Mouse (Mus musculus): ENCODE measurements at regions not wholly inside any gene's neighbourhood (a gene's known extent, or its start where the extent isn't known, plus 50 kb on each side); places are given as distances from the start of the nearest gene placed in this dataset.

DNA sequence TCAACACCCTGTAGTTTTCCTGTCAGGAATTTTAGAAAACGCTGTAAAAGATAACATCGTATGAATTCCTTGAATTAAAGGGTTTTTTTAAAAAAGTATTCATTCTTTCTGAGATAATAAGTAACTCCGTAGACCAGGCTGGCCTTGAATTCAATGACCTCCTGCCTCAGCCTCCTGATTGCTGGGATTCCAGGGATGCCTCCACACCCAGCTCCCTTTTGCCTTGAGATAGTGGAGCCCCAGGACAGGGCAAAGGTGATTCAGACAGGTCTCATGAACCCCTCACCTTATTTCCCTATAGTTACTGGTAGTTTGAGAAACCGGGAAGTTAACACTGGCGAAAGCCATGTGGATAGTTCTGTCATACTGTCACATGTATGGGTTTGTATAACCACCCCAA, 128.8 kb upstream of the Usp9x start:
- Histone ChIP-seq H3K4me1 (replicated peaks; ENCODE audit: low read depth, low read length) (peaks cover 11% of the 10 kb centered on the region), H3K4me3 (replicated peaks; ENCODE audit: low read length) (no peak overlapping the region), H3K36me3 (ENCODE audit: insufficient read depth, low read length) (no peaks in the 10 kb centered on the region), H3K9me3 (ENCODE audit: low read length) (no peaks in the 10 kb centered on the region), H3K27me3 (ENCODE audit: insufficient read depth, low read length) (no peaks in the 10 kb centered on the region)
- TF ChIP-seq NANOG (IDR thresholded peaks at IDR 0.05; ENCODE audit: borderline replicate concordance, low read length) (no peak), CTCF (conservative IDR thresholded peaks at IDR 0.05; ENCODE audit: low read length) (no peak), POU5F1 (IDR thresholded peaks at IDR 0.05; ENCODE audit: borderline replicate concordance, low read length) (no peak)

DNA sequence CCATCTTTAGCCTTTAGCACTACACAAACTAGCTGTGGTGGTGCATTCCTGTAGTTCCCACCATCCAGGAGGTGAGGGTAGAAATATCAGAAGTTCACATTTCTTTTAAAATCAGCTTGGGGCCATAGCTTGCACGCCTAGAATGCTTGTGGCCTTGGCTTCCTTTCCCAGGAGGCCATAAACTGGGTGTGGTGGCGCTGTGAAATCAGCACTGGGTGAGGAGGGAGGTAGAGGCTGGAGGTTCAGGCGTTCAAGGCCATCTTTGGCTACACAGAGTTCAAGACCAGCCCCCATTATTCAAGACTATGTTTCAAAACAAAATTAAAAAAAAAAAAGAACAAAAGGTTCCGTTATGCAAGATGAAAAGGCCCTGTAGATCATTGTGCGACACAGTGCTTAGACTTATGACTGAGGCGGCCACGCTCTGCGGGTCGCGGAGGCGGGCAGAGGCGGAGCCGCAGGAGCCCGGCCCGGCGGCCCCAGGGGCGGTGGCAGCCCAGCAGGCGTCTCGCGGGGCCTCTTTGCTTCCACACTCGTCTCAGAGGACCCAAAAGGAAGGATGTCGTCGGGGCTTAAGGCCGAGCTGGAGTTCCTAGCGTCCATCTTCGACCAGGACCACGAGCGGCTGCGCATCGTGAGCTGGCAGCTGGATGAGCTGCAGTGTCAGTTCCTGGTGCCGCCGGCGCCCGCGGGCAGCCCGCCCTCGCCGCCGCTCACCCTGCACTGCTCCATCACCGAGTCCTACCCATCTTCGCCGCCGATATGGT, 134.7 kb upstream of the Usp9x start:
- Histone ChIP-seq H3K4me3 (replicated peaks; ENCODE audit: low read length) (peak overlapping the region; percentile 71), H3K9me3 (ENCODE audit: low read length) (no peaks in the 10 kb centered on the region), H3K4me1 (replicated peaks; ENCODE audit: low read depth, low read length) (peaks cover 11% of the 10 kb centered on the region), H3K36me3 (ENCODE audit: insufficient read depth, low read length) (no peaks in the 10 kb centered on the region), H3K27me3 (ENCODE audit: insufficient read depth, low read length) (no peaks in the 10 kb centered on the region)
- TF ChIP-seq POU5F1 (IDR thresholded peaks at IDR 0.05; ENCODE audit: borderline replicate concordance, low read length) (no peak), NANOG (IDR thresholded peaks at IDR 0.05; ENCODE audit: borderline replicate concordance, low read length) (no peak), CTCF (conservative IDR thresholded peaks at IDR 0.05; ENCODE audit: low read length) (no peak)

DNA sequence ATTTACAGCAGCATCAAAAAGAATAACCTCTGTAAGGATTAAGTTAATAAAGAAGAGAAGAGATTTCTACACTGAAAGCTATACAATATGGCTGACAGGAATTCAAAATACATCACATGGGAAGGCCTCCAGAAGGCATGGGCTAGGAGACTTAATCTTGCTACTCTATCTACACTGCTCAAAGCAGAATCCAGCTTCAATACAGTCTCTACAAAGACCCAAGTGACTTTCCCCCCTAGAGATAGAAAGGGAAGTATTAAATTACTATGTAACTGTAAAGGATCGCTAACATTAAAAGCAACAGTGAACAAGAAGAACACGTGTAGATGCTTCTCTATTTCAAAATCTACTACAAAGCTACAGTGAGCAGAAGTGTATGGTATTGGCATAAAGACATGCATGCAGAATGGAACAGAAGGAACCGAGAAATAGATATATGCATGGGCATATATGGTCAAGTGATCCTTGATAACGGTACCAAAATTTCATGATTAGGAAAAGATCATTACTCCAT, 137.9 kb upstream of the Usp9x start:
- Histone ChIP-seq H3K36me3 (ENCODE audit: insufficient read depth, low read length) (no peaks in the 10 kb centered on the region), H3K9me3 (ENCODE audit: low read length) (no peaks in the 10 kb centered on the region), H3K4me1 (replicated peaks; ENCODE audit: low read depth, low read length) (peaks cover 21% of the 10 kb centered on the region), H3K27me3 (ENCODE audit: insufficient read depth, low read length) (no peaks in the 10 kb centered on the region), H3K4me3 (replicated peaks; ENCODE audit: low read length) (no peak overlapping the region)
- no peak for TF ChIP-seq CTCF (conservative IDR thresholded peaks at IDR 0.05; ENCODE audit: low read length)
- no peak for TF ChIP-seq POU5F1 (IDR thresholded peaks at IDR 0.05; ENCODE audit: borderline replicate concordance, low read length)

DNA sequence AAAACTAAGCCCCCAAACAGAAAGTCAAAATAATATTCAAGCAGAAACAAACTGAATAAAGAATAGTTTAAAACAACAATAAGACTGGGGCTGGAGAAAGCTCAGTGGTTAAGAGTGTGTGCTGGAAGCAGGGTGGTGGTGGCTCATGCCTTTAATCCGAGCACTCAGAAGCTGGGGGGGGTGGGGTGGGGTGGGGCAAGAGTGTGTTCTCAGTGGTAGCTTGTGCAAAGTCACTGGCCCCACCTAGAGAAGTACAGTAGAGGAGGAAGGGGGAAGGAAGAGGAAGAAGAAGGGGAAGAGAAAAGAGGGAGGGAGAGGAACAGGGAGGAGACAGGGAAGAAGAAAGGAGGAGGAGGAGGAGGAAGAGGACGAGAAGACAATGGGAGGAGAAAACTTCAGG, 141.1 kb upstream of the Usp9x start:
- peaks cover 37% of the 10 kb centered on the region for H3K4me1 ChIP-seq (replicated peaks; ENCODE audit: low read depth, low read length)
- no peaks in the 10 kb centered on the region for H3K36me3 ChIP-seq (ENCODE audit: insufficient read depth, low read length)
- no peaks in the 10 kb centered on the region for H3K27me3 ChIP-seq (ENCODE audit: insufficient read depth, low read length)
- no peak overlapping the region for H3K4me3 ChIP-seq (replicated peaks; ENCODE audit: low read length)
- no peaks in the 10 kb centered on the region for H3K9me3 ChIP-seq (ENCODE audit: low read length)
- TF ChIP-seq CTCF (conservative IDR thresholded peaks at IDR 0.05; ENCODE audit: low read length) = no peak
- TF ChIP-seq NANOG (IDR thresholded peaks at IDR 0.05; ENCODE audit: borderline replicate concordance, low read length) = no peak
- no peak for TF ChIP-seq POU5F1 (IDR thresholded peaks at IDR 0.05; ENCODE audit: borderline replicate concordance, low read length)

DNA sequence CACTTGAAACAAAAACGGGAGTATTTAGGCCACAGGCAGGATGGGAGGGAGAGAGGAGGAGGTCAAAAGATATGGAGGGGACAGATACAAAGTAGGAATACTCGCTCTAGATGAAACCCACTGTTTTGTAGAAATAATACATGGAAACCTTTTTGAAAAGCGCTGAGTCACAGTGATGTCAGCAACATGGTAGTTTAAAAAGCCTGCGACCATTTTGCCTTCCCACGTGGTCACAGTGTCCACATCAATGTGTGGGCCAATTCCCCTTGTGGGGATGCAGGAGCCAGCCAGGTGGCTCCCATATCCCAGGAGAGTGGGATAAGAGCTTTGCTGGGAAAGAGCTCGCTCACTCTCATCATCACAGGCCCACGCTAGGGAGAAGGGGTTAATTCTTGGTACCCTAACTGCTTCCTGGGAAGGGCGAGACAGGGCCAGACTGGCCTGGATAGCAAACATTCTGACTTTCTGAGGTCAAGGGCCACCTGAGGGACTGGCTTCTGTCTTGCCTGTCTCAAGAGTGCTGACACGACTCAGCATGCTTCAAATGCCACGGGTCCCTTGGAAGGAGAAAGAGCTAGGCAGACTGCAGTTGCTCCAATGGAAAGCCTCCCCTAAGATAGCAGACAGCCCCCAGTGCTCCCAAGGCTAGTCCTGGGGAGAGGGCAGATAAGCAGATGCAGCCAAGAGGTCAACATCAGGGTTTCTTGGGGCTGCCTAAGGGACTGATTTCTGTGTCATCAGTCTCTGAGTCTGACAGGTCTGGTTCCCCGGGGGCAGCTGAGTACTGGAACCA, 143.3 kb upstream of the Usp9x start:
- Histone ChIP-seq H3K4me3 (replicated peaks; ENCODE audit: low read length) (0 out of 2 replicates have a peak overlapping the region, but pooled peaks have one; percentile 13), H3K27me3 (ENCODE audit: insufficient read depth, low read length) (no peaks in the 10 kb centered on the region), H3K36me3 (ENCODE audit: insufficient read depth, low read length) (no peaks in the 10 kb centered on the region), H3K9me3 (ENCODE audit: low read length) (no peaks in the 10 kb centered on the region), H3K4me1 (replicated peaks; ENCODE audit: low read depth, low read length) (peaks cover 43% of the 10 kb centered on the region)
- no peak for TF ChIP-seq POU5F1 (IDR thresholded peaks at IDR 0.05; ENCODE audit: borderline replicate concordance, low read length)
- TF ChIP-seq CTCF (conservative IDR thresholded peaks at IDR 0.05; ENCODE audit: low read length) = no peak
- TF ChIP-seq NANOG (IDR thresholded peaks at IDR 0.05; ENCODE audit: borderline replicate concordance, low read length) = no peak

DNA sequence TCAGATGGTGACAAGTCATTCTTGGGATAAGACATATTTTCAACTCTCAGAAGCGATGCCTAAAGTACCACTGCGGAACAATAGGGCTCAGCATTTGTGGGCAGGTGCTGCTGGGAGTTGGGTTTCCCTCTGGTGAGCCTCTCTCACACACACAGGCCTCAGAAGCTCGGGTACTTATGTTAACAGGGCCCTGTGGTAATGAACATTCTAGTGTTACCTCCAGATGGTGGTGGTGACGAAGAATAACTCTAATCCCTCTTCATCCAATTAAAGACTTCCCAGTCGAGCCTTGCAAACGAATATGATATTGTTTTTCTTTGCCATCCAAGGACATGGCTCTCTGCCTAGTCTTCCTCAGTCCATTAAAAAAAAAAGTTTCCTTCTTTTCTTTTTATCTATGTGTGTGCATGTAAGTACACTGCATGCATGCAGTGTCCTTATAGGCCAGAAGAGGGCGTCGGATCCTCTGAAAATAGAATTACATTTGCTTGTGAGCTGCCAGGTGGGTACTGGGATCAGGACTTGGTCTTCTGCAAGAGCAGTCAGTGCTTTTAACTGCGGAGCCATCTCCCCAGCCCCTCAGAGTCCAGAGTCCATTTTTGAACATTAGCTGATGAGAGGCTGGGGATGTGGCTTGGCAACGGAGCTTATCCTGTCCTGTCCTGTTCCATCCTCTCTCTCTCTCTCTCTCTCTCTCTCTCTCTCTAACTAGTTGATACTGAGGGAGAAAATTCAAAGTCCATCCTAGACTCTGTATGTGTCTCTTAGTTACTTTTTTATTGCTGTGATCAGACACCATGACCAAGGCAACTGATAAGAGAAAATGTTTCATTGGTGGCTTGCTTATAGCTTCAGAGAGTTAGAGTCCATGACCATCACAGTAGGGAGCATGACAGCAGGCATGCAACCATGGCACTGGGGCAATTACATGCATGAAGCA, 146.3 kb upstream of the Usp9x start:
- no peak for TF ChIP-seq POU5F1 (IDR thresholded peaks at IDR 0.05; ENCODE audit: borderline replicate concordance, low read length)
- TF ChIP-seq CTCF (conservative IDR thresholded peaks at IDR 0.05; ENCODE audit: low read length) = peak; percentile 69
- Histone ChIP-seq H3K4me3 (replicated peaks; ENCODE audit: low read length) (no peak overlapping the region), H3K36me3 (ENCODE audit: insufficient read depth, low read length) (no peaks in the 10 kb centered on the region), H3K27me3 (ENCODE audit: insufficient read depth, low read length) (no peaks in the 10 kb centered on the region), H3K4me1 (replicated peaks; ENCODE audit: low read depth, low read length) (peaks cover 43% of the 10 kb centered on the region), H3K9me3 (ENCODE audit: low read length) (no peaks in the 10 kb centered on the region)

DNA sequence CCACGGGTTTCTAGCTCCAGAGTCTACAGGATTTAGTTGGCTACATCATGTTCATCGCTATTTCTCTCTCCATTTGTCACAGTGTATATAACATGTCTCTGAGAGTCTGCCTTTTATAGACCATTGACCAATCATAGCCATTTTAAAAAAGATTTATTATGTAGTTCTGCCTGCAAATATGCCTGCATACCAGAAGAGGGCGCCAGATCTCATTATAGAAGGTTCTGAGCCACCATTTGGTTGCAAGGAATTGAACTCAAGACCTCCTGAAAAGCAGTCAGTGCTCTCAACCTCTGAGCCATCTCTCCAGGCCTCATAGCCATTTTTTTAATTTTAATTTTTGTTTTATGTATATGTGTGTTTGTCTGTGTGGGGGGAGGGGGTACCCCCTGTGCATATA, 151.7 kb upstream of the Usp9x start:
- peaks cover 18% of the 10 kb centered on the region for H3K4me1 ChIP-seq (replicated peaks; ENCODE audit: low read depth, low read length)
- TF ChIP-seq POU5F1 (IDR thresholded peaks at IDR 0.05; ENCODE audit: borderline replicate concordance, low read length) (no peak), CTCF (conservative IDR thresholded peaks at IDR 0.05; ENCODE audit: low read length) (peak; percentile 77)
- no peaks in the 10 kb centered on the region for H3K9me3 ChIP-seq (ENCODE audit: low read length)
- no peaks in the 10 kb centered on the region for H3K27me3 ChIP-seq (ENCODE audit: insufficient read depth, low read length)
- H3K36me3 ChIP-seq (ENCODE audit: insufficient read depth, low read length) = no peaks in the 10 kb centered on the region
- no peak overlapping the region for H3K4me3 ChIP-seq (replicated peaks; ENCODE audit: low read length)

DNA sequence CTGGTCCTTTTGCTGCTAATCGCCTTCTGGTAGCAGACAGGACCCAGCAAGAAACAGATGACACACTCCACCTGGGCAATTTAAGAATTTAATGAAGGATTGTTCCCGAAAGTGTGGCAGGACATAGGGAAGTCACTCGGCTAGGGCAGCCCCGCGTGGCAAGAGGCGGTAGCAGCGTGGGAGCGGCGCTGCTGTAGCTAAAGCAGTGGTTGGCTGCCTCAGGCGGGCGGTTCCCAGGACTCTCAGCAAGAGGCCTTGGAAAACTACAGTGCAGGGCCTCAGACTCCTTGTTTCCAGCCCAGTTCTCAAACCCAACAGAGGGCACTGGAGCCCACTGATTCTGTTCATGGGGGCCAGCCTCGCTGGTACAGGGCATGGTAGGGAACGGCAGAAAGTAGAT, 154.2 kb upstream of the Usp9x start:
- TF ChIP-seq CTCF (conservative IDR thresholded peaks at IDR 0.05; ENCODE audit: low read length) (no peak), NANOG (IDR thresholded peaks at IDR 0.05; ENCODE audit: borderline replicate concordance, low read length) (no peak), POU5F1 (IDR thresholded peaks at IDR 0.05; ENCODE audit: borderline replicate concordance, low read length) (no peak)
- Histone ChIP-seq H3K27me3 (ENCODE audit: insufficient read depth, low read length) (no peaks in the 10 kb centered on the region), H3K4me3 (replicated peaks; ENCODE audit: low read length) (peak overlapping the region; percentile 62), H3K4me1 (replicated peaks; ENCODE audit: low read depth, low read length) (peaks cover 14% of the 10 kb centered on the region), H3K9me3 (ENCODE audit: low read length) (no peaks in the 10 kb centered on the region), H3K36me3 (ENCODE audit: insufficient read depth, low read length) (no peaks in the 10 kb centered on the region)

All from E14TG2a.4 (cell line).